ENCODE assay signal across 1 mouse cellular context in genomic region chr17:25918037-25918750, GRCm38 (mm10).
TF ChIP-seq lines count a peak whose summit lies in the region.

No protein-coding gene starts in this region.

TF ChIP-seq in MEL, 35 proteins besides CTCF, POLR2A, EP300 and RAD21 (continued from another document):
- TF ChIP-seq TCF12 (IDR thresholded peaks at IDR 0.05; ENCODE audit: low read depth, low read length) (no peak), ZMIZ1 (IDR thresholded peaks at IDR 0.05; ENCODE audit: low read depth, low read length) (no peak), MEF2A (IDR thresholded peaks at IDR 0.05; ENCODE audit: extremely low read depth, insufficient replicate concordance, low read depth, low read length, poor library complexity, severe bottlenecking) (no peak), USF2 (IDR thresholded peaks at IDR 0.05; ENCODE audit: borderline replicate concordance in 1 of 2, insufficient read depth in 1 of 2, low read depth in 1 of 2, low read length in 2 of 2) (no peak), MYC (IDR thresholded peaks at IDR 0.05; ENCODE audit: low read depth, low read length) (no peak), CHD1 (IDR thresholded peaks at IDR 0.05; ENCODE audit: low read depth, low read length) (no peak)
